Mouse (Mus musculus): ENCODE measurements around the gene Fgg. TPM values are rescaled to one million over a fixed set of nuclear protein-coding genes. Genes with fewer than 3 reads are reported as not detected.

Fgg gene
- not detected in 2 replicates for total RNA-seq (2015)
- not detected in 2 replicates for total RNA-seq (2017)

DNA sequence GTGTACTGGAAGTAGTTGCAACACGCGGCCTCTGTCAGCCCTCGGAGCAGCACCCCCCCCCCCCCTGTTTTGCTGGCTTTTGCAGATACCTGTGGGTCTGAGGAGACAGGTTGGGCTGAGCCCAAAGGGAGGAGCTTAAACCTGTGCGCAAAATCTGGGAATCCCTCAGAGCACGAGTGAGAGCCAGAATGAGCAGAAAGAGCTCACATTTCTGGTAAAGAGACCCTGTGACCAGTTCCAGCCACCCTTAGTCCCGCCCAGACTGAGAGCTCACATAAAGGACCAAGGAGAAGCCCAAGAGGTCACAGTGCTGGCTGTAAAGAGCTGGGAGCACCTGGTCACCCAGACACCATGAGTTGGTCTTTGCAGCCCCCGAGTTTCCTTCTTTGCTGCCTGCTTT, at the start of gene Fgg:
TSS of gene Fgg (plus strand) at position 168 of the 400 bp plus-strand sequence.
- ATAC-seq (ENCODE audit: poor library complexity, severe bottlenecking) = no peak

DNA sequence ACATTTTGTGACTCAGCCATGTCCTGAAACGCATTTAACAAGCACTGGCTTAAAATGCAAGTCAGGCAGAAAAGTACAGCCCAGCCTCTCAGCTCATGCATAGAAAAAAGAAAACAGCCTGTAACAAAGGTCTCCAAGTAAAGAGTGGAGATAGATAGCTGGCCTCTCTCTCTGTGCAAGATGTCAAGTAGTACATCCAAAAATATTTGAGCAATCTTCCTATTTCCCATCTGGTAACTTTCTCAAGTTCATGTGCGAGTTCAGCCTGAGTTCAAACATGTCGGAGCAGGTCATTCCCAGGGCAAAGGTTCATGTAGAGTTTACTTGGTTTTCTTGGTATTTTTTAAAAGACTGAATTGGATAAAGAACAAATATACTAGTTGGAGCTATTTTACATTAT, 36.5 kb upstream of the Fgg start:
- ATAC-seq (ENCODE audit: poor library complexity, severe bottlenecking) = no peak

DNA sequence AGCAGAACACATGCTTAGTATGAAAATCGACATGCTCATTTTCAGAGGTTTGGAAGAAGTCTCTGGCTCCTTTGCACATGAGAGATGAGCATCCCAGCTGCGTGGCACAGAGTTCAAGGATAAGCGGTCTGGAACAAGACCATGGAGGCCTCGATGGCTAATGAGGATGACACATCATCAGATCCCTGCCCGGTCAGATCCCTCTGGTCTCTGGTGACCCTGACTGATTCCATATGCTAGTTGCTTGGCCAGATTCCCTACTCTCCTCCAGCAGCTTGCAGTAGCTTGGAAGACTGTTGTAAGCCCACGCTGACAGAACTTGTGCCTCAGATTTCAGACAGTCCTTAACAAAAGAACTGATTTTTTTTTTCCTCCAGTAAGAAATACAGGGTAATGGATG, 26.7 kb upstream of the Fgg start:
- no peak for ATAC-seq (ENCODE audit: poor library complexity, severe bottlenecking)

DNA sequence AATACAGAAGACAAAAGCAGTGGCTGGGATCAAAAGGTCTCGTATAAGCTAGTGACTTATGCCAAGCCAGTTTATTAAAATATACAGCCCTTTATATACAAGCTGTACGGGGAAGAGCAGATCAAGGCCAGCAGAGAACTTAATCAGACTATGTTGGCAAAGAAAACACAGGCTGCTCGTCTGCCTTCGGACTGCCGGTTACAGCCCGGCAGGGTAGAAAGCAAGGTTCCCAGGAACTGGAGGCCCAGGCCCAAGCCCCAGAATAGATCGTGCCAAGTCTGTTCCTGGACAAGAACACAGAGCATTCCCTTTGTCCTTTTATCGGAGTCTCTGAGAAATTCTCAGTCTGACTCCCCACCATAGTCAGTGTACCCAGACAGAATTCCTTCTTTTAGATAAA, 25.7 kb upstream of the Fgg start:
- no peak for ATAC-seq (ENCODE audit: poor library complexity, severe bottlenecking)

- ATAC-seq (ENCODE audit: poor library complexity, severe bottlenecking) = no peak
These were observed 22.7 kb upstream of the Fgg start for GRCm38 (mm10) chr3:82984840-82985239.

DNA sequence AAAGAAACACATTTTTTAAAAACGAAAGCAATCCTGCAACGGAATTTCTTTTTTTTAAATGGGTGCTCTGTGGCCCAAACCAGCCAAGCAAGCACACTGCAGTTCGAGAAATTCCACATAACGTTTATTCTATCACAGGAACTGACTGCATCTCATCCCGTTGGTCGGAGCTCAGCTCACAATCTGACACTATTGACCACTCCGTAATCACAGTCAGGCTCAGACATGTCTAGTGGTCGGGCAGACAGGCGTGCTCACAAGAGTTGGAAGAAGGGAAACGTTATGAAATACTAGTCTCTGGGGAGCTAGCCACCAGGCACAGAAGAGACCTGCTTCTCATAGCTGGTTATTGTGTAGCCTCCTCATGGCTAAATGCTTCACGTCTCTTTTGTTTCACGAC, 15.6 kb upstream of the Fgg start:
- no peak for ATAC-seq (ENCODE audit: poor library complexity, severe bottlenecking)

DNA sequence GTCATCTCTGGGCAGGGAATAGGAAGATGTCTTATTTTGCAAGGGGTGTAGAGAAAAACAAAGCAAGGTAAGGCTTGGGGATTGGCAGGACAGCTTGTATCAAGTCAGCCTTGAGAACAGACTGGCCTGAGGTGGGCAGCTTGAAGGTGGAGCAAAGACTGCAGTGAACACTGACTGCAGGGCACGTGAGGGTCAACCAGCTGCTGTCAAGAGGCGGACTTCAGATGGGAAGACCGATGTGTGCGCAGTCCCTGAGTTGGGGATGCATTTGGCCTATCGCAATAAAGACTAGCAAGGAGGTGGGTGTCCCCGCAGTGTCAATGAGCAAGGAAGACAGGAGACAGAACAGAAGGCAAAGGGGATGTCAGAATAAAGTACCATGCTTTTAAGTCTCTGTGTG, 14.6 kb upstream of the Fgg start:
- ATAC-seq (ENCODE audit: poor library complexity, severe bottlenecking) = no peak

DNA sequence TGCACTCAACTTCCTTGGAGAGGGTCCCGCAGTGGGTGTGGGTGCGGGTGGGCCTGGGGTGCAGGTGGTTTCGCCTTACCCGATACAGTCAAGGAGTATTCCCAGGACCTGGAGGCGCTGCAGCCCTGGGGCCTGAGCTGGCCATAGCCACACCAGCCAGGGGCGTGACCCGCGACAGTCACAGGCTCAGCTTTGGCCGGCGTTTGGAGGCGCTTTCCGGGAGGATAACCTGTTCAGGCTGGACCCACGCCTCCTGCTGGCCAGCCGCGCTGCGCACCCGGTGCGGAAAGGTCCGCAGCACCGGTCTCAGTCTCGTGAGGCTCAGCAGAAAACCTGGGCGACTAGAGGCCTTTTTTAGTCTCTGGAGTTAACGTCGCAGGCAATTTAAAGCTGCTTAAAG, 12.2 kb upstream of the Fgg start:
- no peak for ATAC-seq (ENCODE audit: poor library complexity, severe bottlenecking)

DNA sequence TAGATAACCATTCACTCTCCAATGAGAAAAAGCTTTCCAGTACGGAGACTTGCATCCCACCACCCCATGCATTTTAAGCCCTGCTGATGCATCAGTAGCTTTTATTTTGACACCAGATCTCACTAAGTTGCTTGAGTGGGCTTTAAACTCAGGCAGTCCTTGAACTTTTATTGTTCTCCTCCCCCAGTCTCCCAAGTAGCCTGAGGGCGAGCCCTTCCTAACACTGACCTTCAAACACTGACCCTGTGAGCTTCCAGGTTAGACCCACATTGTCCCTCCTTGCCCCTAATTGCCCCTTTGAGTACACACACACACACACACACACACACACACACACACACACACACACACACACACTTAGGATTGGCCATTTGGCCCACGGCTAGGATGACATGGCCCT, 10.9 kb upstream of the Fgg start:
- ATAC-seq (ENCODE audit: poor library complexity, severe bottlenecking) = no peak

- ATAC-seq (ENCODE audit: poor library complexity, severe bottlenecking) = peak; percentile 75
These were observed 8.6 kb upstream of the Fgg start for GRCm38 (mm10) chr3:82998772-82999463.

DNA sequence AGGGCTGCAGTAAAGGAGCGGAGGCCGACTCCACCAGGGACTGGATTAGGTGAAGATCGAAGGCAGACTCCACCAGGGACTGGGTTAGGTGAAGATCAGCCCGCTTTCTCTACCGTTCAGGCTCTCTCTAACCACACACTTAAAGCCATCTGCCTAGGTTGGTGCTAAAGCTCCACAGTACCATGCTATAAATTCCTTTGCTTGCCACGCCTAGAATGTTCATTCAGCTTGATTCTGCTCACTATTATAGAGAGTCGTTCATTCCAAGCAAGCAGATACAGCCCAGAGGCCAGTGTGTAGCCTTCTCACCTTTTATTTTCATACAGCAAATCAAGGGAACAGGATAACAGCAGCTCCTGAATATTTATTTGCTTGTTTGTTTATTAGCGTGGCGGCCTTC, 7.5 kb upstream of the Fgg start:
- no peak for ATAC-seq (ENCODE audit: poor library complexity, severe bottlenecking)

DNA sequence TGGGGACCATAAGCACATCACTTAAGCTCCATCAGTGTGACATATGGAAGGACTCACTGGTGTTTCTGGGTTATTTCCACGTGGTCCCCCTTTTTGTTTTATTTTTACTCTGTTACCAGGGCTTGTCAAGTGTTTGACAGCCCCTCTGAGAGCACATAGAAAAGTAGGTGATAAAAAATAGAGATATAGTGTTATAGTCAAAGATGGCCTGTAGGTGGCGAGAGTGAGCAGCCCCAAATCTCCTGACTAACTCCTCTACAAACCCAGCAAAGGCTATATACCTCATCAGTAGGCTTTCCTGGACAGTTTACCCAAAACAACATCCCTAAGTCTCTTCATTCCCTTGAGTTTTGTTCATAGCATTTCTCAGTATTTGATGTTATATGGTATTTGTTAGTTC, 5.3 kb upstream of the Fgg start:
- ATAC-seq (ENCODE audit: poor library complexity, severe bottlenecking) = peak; percentile 77

GRCm38 (mm10) chr3:83003068-83003467, 4.5 kb upstream of the Fgg start:
- ATAC-seq (ENCODE audit: poor library complexity, severe bottlenecking) = no peak

GRCm38 (mm10) chr3:83004801-83005200, 2.7 kb upstream of the Fgg start:
- no peak for ATAC-seq (ENCODE audit: poor library complexity, severe bottlenecking)

- ATAC-seq (ENCODE audit: poor library complexity, severe bottlenecking) = no peak
These were observed 2.8 kb downstream of the Fgg start for GRCm38 (mm10) chr3:83010291-83010690.

DNA sequence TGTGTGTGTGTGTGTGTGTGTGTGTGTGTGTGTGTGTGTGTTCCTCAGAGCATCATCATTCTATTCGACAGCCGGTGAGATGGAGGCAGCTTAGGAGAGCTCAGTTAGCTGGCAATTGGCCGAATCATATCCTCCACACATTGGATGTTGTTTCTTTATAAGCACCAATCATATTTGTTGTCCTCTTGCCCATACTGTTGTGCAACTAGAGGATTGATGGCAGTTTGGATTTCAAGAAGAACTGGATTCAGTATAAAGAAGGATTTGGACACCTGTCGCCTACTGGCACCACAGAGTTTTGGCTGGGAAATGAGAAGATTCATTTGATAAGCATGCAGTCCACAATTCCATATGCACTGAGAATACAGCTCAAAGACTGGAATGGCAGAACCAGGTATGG, 3.6 kb downstream of the Fgg start:
- no peak for ATAC-seq (ENCODE audit: poor library complexity, severe bottlenecking)

GRCm38 (mm10) chr3:83011565-83011964, 4.0 kb downstream of the Fgg start:
- no peak for ATAC-seq (ENCODE audit: poor library complexity, severe bottlenecking)

DNA sequence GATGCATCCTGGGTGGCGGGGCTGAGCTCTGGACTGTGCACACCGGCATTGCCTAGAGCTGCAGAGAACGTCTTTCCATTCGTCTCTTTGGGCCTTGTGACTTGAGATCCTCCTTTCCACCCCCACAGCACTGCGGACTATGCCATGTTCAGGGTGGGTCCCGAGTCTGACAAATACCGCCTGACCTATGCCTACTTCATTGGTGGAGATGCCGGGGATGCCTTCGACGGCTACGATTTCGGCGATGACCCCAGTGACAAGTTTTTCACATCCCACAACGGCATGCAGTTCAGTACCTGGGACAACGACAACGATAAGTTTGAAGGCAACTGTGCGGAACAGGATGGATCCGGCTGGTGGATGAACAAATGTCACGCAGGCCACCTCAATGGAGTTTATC, 5.1 kb downstream of the Fgg start:
- ATAC-seq (ENCODE audit: poor library complexity, severe bottlenecking) = no peak

DNA sequence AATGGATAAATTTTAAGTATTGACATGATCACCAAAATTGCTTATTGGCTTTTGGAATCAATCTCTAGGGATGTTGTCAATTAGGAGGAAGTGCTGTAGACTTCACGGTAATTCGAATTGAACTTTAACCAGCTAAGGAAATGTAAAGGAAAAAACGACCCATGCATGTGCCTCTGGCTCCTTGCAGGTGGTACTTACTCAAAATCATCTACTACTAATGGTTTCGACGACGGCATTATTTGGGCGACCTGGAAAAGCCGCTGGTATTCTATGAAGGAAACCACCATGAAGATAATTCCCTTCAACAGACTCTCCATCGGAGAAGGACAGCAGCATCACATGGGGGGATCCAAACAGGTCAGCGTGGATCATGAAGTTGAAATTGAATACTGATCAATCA, 6.4 kb downstream of the Fgg start:
- no peak for ATAC-seq (ENCODE audit: poor library complexity, severe bottlenecking)

DNA sequence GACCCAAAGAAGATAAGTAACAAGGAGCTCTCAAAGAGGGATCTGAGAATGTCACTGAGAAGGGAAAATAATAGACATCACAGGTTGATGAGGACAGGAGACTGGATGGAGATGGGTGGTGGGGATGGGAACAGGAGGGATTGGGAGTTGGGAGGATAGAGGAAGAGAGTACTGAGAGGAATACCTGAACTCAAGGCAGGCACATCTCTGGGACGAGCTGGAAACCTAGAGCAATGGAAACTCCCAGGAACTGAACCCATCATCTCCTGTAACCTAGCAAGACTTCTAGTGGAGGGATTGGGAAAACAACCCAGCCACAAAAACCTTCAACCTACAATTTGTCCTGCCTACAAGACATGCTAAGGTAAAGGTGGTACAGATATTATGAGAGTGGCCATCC, 8.7 kb downstream of the Fgg start:
- ATAC-seq (ENCODE audit: poor library complexity, severe bottlenecking) = no peak

- no peak for ATAC-seq (ENCODE audit: poor library complexity, severe bottlenecking)
These were observed 12.9 kb downstream of the Fgg start for GRCm38 (mm10) chr3:83020387-83020786.

- ATAC-seq (ENCODE audit: poor library complexity, severe bottlenecking) = no peak
These were observed 13.7 kb downstream of the Fgg start for GRCm38 (mm10) chr3:83021176-83021575.

DNA sequence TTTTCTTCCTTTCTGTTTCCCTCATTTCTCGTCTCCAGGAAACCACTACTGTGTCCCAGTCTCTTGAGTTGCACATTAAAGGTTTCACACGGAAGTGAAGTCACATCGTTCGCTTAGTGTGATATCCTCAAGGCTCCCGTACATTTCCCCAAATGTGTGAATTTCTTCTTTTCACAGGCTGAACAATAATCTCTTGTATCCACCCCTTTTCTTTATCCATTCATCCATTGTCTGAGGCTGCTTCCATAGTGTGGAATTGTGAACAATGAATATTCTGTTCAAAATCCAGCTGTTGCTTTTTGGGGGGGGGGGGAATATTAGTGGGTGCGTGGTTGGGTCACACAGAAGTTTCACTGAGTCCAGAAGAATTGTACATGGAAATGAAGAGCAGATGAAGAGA, 17.5 kb downstream of the Fgg start:
- ATAC-seq (ENCODE audit: poor library complexity, severe bottlenecking) = no peak
